Mouse (Mus musculus): ENCODE data around the gene Zfp14.
A peak's percentile ranks its signal among the peaks of the same experiment; 100 is the strongest.

Gene Zfp14

DNA sequence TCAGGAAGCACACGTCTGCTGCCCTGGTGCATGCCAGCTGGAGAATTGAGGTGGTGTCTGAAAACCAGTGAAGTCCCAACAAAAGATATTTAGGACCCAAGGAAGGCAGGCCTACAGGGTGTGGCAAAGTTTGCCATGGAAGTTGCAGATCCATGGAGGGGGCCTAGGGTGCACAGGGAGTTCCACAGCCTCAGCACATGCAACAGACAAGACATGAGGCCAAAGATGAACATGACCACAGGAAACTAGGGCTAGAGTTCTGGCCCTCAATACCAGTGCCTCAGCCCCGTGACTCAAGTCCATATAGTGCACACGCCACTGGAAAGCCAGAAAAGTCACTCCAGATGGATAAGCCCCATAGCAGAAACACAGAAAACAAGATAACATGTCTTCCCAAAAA is 22.6 kb downstream of the Zfp14 start:
- DNase-seq (ENCODE audit: low spot score in 2 of 2) = no peak

DNA sequence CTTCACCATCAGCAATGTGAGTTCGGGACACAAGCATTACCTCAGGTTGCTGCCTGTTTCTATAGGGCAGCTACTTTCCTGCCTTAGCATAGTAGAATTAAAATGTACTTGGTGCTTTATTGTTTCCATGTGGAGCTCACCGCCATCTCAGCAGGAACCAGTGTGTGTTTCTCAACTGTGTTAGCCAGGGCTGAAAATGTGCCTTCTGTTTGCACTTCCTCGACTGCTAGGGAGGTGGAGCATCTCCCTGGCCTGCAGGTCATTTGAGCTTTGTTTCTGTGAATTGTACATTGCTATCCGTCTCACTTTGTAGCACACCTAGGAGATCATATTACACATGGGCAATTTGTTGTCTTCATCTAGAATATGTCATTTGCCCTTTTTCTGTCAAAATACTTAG is 23.8 kb downstream of the Zfp14 start:
- no peak for DNase-seq (ENCODE audit: low spot score in 2 of 2)

DNA sequence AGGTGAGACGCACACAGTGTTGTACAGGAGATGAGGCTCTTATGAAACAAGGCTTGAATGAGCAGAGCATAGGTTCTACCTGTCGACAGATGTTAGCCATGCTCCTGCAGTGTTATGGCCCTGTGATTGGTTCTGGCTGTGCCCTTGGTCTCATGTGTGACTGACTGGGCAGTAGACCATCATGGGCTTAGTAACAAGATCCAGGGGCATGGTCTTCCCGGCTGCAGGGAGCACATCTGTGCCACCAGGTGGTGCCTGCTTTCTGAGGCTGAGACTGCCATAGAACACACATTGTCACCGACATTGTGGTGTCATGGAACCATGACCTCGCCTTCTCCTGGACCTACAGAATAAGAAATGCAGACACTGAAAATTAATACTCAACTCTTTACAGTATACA is 25.8 kb downstream of the Zfp14 start:
- DNase-seq (ENCODE audit: low spot score in 2 of 2) = no peak

DNA sequence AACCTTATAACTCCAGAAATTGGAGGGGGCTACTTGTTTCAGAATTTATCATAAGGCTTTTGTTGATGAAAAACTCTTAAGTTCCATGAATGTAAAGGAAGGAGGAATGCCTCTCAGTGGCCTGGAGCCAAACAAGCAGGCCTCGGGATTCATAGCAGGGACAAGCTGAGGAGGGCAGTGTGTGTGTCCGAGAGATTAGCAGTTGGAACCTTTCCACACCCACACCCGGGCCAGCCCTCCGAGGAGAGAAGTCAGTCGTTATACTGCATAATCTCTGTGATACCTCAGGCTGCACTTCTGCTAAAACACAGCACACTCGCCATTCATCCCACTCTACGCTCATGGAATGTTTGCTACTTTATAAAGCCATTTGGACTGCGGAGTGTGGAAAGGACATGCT is 27.4 kb downstream of the Zfp14 start:
- DNase-seq (ENCODE audit: low spot score in 2 of 2) = no peak

DNA sequence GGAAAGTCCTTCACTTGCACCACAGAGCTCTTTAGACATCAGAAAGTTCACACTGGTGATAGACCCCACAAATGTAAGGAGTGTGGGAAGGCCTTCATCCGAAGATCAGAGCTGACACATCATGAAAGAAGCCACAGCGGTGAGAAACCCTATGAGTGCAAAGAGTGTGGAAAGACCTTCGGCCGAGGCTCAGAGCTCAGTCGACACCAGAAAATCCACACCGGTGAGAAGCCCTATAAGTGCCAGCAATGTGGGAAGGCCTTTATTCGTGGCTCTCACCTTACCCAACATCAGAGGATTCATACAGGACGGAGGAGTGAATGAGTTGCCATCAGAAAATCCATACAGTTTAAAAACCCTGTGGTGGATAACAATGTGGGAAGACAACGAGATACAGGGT is 27.9 kb downstream of the Zfp14 start:
- no peak for DNase-seq (ENCODE audit: low spot score in 2 of 2)

DNA sequence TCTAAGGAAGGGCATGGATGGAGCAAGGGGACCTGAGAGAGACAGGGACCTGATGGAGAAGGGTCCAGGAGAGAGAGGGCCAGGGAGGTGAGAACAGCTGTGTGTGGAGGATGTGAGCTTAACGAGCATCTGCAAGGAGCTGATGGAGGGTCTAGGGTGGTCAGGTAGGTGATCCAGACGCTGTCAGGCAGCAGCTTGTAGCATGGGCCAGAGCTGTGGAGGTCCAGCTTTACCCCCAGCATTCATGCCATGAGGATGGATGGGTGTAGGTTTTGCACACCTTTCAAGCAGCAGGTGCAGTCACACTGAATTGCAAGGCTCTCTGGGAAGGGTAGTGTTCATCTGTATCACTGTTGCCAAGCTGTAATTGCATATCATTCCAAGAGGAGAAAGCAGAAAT is 31.6 kb downstream of the Zfp14 start:
- DNase-seq (ENCODE audit: low spot score in 2 of 2) = no peak

DNA sequence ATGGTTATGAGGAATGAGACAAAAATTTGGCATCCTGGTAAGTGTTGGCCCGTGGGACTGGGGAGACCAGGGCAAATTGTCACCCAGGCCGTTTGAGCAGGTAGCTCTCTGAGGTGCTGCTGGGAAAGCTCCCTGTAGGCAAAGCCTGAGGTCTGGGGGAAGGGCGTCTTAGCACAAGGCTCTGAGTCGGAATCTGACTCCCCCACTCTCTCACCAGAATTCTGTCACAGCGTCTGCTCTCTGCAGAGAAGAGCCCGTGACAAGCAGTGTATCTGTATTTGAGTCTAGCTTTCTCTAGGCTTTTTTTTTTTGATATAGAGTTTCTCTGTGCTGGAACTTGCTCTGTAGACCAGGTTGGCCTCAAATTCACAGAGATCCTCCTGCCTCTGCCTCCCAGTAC is 34.0 kb downstream of the Zfp14 start:
- DNase-seq (ENCODE audit: low spot score in 2 of 2) = no peak

DNA sequence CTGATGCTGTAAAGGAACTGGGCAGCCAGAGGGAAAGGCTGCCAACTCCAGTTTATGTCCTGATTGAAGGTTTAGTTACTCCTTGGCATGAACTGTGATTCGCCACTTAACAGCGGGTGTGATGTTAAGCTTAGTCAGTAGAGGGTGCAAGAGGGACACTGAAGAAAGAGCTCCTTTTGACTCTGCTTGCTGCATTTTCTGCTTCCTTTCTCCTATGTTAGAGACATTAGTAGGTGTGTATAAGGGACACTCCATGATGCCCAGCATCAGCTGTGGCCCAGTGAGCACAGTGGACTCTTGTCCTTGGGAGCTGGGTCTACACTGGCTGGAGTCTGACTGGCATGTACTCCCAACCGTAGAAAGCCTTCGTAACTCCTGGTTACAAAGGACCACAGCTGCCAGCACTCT is 38.2 kb downstream of the Zfp14 start:
- DNase-seq (ENCODE audit: low spot score in 2 of 2) = peak in 1 of 2 experiments; percentile 25

DNA sequence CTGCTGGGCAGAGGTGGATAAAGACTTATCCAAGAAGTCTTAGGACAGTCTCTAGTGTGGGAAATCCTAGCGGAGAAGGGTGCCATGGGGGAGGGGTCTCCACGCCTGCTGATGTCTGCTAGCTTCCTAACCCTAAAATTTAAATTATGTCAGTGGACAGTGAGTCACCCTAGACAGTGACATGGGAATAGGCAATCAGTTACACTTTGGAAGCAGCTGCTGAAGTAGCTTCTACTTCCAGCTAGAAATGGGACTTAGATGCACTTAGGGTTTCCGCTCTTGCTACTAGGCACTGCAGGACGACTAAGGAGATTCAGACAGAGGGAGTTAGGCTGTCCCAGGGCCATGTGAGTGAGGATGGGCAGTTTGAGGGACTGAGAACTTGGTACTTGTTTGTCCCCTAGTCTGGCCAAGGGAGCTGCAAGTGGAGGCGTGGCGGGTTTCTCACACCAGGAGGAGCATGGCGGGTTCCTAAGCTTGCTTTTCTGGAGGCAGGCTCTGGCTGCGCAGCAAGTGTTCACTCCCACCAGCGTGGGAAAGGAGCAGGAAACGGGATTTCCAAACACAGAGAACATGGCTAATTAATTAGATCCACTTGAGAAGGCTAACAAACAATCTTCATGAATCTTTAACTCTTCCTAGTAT is 40.5 kb downstream of the Zfp14 start:
- DNase-seq (ENCODE audit: low spot score in 2 of 2) = no peak

DNA sequence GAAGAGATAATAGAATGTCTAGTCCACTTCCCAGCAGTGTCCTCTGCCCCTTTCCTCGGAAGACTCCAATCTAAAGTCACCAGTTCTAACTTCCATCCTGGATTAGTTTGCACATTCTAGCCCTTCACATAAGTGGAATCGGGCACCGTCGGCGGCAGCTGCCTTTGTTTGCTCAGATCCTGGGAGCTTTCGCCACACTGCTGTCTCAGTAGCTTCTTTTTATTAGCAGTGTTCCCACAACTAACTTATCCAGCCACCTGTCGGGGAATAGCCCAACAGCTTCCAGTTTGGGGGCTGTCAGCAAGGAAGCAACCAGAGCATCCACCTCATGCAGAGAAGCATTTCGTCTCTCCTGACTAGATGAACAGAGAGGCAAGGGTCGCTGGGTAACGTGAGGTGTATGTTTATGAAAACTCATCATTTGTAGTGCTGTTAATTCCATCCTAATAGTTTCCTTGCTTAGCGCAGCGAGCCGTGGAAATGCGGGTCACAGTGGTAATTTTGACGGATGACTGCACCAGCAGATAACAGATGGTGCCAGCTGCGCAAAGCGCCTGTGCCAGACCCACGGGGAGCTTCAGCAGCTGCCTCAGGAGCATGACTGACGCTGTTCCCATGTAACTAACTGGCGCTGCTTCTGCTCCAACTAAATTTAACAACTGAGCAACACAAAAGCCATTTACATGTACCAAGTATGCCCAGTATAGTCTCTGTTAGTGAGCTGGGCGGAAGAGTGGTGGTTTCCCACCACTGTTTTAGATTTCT is 41.7 kb downstream of the Zfp14 start:
- no peak for DNase-seq (ENCODE audit: low spot score in 2 of 2)

DNA sequence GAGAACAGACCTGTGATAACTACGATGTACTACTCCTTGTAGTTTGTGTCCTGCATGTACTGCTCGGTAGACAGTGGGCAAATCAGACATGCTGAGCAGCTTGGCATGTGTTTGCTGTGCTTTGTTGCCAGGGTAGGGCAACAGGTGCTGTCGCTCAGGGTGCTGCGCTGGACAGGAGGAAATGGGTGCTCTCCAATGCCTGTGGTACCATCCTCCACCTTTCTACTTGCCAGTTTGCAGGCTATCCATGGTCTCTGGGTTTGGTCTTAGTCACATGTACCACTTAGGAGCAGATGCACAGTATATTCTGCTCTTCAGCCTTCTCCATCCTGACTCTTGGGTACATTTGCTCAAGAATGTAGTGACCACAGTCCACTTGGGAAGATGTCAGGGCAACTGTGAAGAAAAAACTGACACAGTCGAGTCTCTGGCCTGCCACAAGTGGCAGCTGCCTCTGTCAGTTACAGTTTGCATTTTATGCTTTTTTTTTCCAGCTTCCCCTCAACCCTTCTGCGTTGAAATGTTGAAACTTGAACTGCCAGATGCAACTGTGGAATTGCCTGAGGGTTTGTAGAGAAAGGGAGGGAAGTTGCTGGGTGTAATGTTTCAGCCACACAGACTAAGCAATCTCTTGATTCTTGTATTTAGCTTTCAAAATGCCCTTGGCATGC is 43.0 kb downstream of the Zfp14 start:
- no peak for DNase-seq (ENCODE audit: low spot score in 2 of 2)

DNA sequence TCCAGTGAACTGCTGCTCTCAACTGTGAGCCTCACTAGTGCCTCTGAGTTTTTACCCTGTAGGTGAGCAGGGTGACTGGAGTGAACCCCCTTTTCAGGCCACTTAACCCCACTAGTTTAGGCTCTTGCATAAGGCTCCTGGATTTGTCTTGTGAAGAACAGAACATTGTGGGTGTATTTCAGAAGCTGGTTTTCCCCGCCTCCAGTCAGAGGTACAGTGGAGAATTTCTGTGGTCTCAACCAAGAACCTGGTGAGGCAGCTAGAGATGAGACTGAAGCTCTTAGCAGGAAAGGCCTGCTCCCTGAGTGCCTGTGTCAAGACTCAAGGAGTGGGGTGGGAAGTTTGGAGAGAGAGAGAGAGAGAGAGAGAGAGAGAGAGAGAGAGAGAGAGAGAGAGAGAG is 43.6 kb downstream of the Zfp14 start:
- no peak for DNase-seq (ENCODE audit: low spot score in 2 of 2)

DNA sequence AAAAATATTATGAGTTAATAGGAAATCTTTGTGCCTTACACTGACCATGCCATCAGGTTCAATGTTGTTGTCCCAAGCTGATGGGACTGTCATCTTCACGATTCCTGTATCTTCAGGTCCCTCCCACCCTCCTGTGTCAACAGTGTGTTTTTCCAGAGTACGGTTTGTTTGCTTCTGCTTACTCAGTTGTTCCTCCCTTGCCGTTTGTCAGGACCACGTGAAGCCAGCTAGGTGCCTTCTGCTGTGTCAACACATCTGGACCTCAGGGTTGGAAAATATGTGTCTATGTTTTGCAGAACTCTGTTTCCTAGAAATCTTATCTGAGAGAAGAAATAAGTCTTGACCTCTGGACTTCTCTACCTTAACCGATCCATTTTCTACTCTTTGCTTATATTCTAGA is 50.6 kb downstream of the Zfp14 start:
- DNase-seq (ENCODE audit: low spot score in 2 of 2) = no peak

DNA sequence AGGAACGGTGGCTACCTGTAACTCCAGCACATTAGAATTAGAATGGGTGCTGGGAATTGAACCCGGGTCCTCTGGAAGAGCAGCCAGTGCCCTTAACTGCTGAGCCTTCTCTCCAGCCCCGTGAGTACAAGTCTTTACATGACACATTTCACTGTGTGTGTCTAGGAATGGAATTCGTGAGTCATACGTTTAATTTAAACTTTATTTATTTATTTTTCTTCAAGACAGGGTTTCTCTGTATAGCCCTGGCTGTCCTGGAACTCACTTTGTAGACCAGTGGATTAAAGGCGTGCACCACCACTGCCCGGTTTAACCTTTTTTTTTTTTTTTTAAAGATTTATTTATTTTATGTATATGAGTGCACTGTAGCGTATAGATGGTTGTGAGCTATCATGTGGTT is 56.0 kb downstream of the Zfp14 start:
- DNase-seq (ENCODE audit: low spot score in 2 of 2) = no peak

DNA sequence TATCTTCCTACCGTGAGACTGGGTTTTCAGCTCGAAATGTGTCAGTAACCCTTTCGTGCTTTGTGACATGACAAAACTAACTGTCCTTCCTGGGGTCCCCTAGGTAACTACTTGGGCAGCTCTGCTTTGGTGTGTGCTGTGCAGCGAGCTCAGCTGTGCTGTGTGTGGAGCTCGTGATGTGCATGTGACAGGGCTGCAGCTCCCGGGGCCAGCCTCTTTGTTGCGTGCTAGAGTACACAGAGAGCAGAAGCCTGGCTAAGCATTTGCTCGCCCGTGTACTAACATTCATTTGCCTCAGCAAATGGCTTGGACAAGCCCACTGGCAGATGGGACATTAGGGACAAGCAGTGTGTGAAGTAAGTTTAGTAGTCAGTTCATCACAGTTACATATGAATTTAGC is 57.8 kb downstream of the Zfp14 start:
- DNase-seq (ENCODE audit: low spot score in 2 of 2) = no peak

DNA sequence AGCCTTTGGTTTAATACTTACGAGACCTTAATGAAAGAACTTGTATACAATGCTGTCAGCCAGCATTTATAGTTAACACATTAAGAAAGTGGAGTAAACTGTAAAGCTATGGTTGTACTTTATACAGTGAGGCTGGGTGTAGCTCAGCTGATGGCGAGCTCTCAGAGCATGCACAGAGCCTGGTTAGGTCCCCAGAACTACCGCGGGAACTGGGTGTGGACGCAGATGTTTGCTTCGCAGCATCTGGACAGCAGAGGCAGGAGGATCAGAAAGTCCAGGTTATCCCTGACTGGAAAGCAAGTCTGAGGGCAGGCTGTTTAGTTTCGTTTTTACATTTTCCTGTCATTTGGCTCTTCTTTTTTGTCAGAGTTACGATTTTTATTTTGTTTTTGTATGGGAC is 58.5 kb downstream of the Zfp14 start:
- no peak for DNase-seq (ENCODE audit: low spot score in 2 of 2)

DNA sequence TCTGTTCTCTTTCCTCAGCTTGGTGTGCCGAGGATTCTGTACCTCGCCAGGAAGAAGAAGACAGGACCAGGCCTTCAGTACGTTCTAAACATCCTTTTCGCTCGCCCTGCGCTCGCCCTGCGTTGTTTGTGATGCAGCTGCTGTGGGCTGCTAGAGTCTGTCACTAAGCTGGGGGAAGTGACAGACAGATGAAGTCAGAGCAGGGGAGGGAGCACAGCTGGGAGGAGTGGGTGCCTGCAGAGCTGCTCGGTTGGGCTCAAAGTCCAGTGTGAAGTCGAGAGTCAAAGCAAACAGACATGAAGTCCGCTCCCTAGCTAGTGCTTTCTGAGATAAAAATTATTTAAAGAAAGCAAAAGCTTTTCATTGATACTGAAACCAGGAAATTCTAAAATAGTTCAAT is 62.1 kb downstream of the Zfp14 start:
- DNase-seq (ENCODE audit: low spot score in 2 of 2) = no peak

DNA sequence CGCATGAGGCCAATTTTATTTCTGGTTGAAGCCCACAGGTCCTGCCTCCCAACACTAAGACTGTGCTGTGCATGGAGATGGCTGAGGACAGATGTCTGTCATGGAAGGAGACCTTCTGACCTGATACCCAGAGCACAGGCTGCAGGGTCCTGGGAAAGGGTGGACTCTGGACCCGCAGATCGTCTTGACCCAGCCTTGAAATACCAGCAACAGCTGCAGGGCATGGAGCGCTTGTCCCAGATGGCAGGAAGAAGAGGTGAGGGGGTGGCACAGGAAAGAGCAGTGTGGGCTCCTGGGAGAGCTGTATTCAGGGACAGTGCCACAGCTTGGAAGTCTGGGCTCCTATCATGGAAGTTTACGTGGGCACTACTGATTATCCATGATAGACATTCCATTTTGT is 63.6 kb downstream of the Zfp14 start:
- no peak for DNase-seq (ENCODE audit: low spot score in 2 of 2)

Data from urinary bladder, postnatal 36 days (tissue).